Mouse (Mus musculus): Measurements from ENCODE around the gene Rab15. TPM values are rescaled to one million over a fixed set of nuclear protein-coding genes. Genes with fewer than 3 reads are reported as not detected.
"Not testable (repeated sequence)": the region's sequence is repeated elsewhere in the genome, so short reads cannot be mapped to it uniquely, and the experiment has no call there.

Gene Rab15
- total and polyA plus RNA-seq, 3 experiments: 2.7 to 22.7 TPM; not detected in 1

- Histone ChIP-seq H3K36me3 (ENCODE audit: control insufficient read depth in 1 of 2, insufficient read depth in 2 of 2, low read length in 2 of 2) (peaks cover 0 to 1% of the 10 kb centered on the region in 2 experiments; a peak in 1 of 4 replicates), H3K4me1 (ENCODE audit: control insufficient read depth in 1 of 2, insufficient read depth in 2 of 2, low read length in 2 of 2) (no peaks in the 10 kb centered on the region), H3K9ac (ENCODE audit: control insufficient read depth, low read depth, low read length, poor library complexity, severe bottlenecking) (no peak overlapping the region), H3K79me2 (ENCODE audit: control insufficient read depth, insufficient read depth, low read length, poor library complexity) (no peaks in the 10 kb centered on the region), H3K27me3 (ENCODE audit: control insufficient read depth in 1 of 2, insufficient read depth in 2 of 2, low read length in 2 of 2) (no peaks in the 10 kb centered on the region), H3K4me3 (ENCODE audit: control insufficient read depth in 1 of 2, insufficient read depth in 1 of 2, low read depth in 2 of 2, low read length in 2 of 2) (no peak overlapping the region), H3K9me3 (replicated peaks; ENCODE audit: insufficient read depth, low read length) (no peaks in the 10 kb centered on the region), H3K27ac (ENCODE audit: control insufficient read depth, low read depth, low read length) (no peak overlapping the region)
- no peak for DNase-seq (ENCODE audit: low read depth, low spot score)
- TF ChIP-seq ZMIZ1 (IDR thresholded peaks at IDR 0.05; ENCODE audit: low read depth, low read length) (no peak), NRF1 (IDR thresholded peaks at IDR 0.05; ENCODE audit: insufficient read depth, low read depth, low read length, poor library complexity, severe bottlenecking) (no peak), CHD2 (IDR thresholded peaks at IDR 0.05; ENCODE audit: low read length) (no peak), E2F4 (IDR thresholded peaks at IDR 0.05; ENCODE audit: borderline replicate concordance, low read depth, low read length) (no peak), POLR2AphosphoS2 (IDR thresholded peaks at IDR 0.05; ENCODE audit: low read length) (no peak), ELF1 (IDR thresholded peaks at IDR 0.05; ENCODE audit: low read depth, low read length) (no peak), MAZ (IDR thresholded peaks at IDR 0.05; ENCODE audit: low read depth, low read length) (no peak), TCF12 (IDR thresholded peaks at IDR 0.05; ENCODE audit: low read depth, low read length) (no peak), CTCF (IDR thresholded peaks at IDR 0.05 in 2 of 3, conservative IDR thresholded peaks at IDR 0.05 in 1 of 3; ENCODE audit: control insufficient read depth in 1 of 3, insufficient read depth in 1 of 3, low read depth in 2 of 3, low read length in 3 of 3, poor library complexity in 1 of 3, severe bottlenecking in 1 of 3) (no peak), MEF2A (IDR thresholded peaks at IDR 0.05; ENCODE audit: extremely low read depth, insufficient replicate concordance, low read depth, low read length, poor library complexity, severe bottlenecking) (no peak), GABPA (IDR thresholded peaks at IDR 0.05; ENCODE audit: low read depth, low read length) (no peak), USF1 (IDR thresholded peaks at IDR 0.05; ENCODE audit: low read depth, low read length) (no peak), UBTF (IDR thresholded peaks at IDR 0.05; ENCODE audit: borderline replicate concordance, insufficient read depth, low read depth, low read length) (no peak), KAT2A (conservative IDR thresholded peaks at IDR 0.05; ENCODE audit: low read depth, low read length) (no peak), MAFK (IDR thresholded peaks at IDR 0.05; ENCODE audit: borderline replicate concordance, low read depth, low read length) (no peak), TAL1 (IDR thresholded peaks at IDR 0.05; ENCODE audit: low read length) (no peak), MYC (IDR thresholded peaks at IDR 0.05; ENCODE audit: low read depth, low read length) (no peak), USF2 (IDR thresholded peaks at IDR 0.05; ENCODE audit: borderline replicate concordance in 1 of 2, insufficient read depth in 1 of 2, low read depth in 1 of 2, low read length in 2 of 2) (no peak)
Measured at GRCm38 (mm10) chr12:76865266-76865665, 42.6 kb upstream of the Rab15 start.

DNA sequence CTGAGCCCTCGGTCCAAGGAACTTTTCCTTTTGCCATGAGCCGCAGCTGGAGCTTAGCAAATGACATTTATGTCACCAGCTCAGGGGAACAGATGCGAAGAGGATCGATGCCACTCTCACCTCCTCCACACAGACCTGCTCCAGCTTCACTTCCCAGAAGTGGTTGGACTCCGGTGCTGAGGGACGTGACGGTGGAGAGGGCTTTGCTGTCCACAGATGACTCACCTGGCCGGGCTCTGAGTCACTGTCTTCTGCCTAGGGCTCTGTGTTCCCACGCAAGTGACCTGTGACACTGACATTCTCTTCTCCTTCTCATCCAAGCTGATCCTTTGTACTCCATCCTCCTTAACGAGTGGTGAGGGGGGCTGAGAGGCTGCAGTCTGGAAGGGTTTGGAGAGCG is 40.9 kb upstream of the Rab15 start:
- Histone ChIP-seq H3K36me3 (ENCODE audit: control insufficient read depth in 1 of 2, insufficient read depth in 2 of 2, low read length in 2 of 2) (peaks cover 0 to 1% of the 10 kb centered on the region in 2 experiments; a peak in 1 of 4 replicates), H3K27ac (ENCODE audit: control insufficient read depth, low read depth, low read length) (no peak overlapping the region), H3K4me3 (ENCODE audit: control insufficient read depth in 1 of 2, insufficient read depth in 1 of 2, low read depth in 2 of 2, low read length in 2 of 2) (no peak overlapping the region), H3K4me1 (ENCODE audit: control insufficient read depth in 1 of 2, insufficient read depth in 2 of 2, low read length in 2 of 2) (no peaks in the 10 kb centered on the region), H3K27me3 (ENCODE audit: control insufficient read depth in 1 of 2, insufficient read depth in 2 of 2, low read length in 2 of 2) (no peaks in the 10 kb centered on the region), H3K9me3 (replicated peaks; ENCODE audit: insufficient read depth, low read length) (0 out of 2 replicates have a peak, but pooled peaks cover 2% of the 10 kb centered on the region), H3K9ac (ENCODE audit: control insufficient read depth, low read depth, low read length, poor library complexity, severe bottlenecking) (no peak overlapping the region), H3K79me2 (ENCODE audit: control insufficient read depth, insufficient read depth, low read length, poor library complexity) (no peaks in the 10 kb centered on the region)
- no peak for DNase-seq (ENCODE audit: low read depth, low spot score)
- TF ChIP-seq MYB (IDR thresholded peaks at IDR 0.05; ENCODE audit: low read depth, low read length) (no peak), JUND (IDR thresholded peaks at IDR 0.05; ENCODE audit: low read depth, low read length) (no peak)

DNA sequence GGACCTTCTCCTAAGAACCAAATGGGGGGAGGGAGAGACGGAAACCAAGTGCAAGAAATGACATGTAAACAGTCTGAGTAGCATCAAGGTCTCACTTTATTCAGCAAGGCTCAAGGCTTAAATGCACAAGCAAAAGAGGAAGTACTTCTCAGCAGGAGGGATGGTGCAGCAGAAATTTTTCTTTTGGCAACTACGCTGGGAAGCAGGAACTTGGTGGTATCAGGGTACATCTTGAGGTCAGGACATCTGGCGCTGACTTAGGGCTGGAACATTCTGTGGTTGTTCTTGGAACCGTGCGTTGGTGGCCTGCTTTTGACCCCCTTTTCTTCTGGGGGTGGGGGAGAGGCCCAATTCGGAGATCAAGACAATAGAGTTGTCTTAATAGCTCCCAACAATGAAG is 36.1 kb upstream of the Rab15 start:
- not testable (repeated sequence) for H3K9me3 ChIP-seq (replicated peaks; ENCODE audit: insufficient read depth, low read length); H3K4me3 ChIP-seq (ENCODE audit: control insufficient read depth in 1 of 2, insufficient read depth in 1 of 2, low read depth in 2 of 2, low read length in 2 of 2); H3K9ac ChIP-seq (ENCODE audit: control insufficient read depth, low read depth, low read length, poor library complexity, severe bottlenecking); H3K79me2 ChIP-seq (ENCODE audit: control insufficient read depth, insufficient read depth, low read length, poor library complexity); H3K27me3 ChIP-seq (ENCODE audit: control insufficient read depth in 1 of 2, insufficient read depth in 2 of 2, low read length in 2 of 2); H3K4me1 ChIP-seq (ENCODE audit: control insufficient read depth in 1 of 2, insufficient read depth in 2 of 2, low read length in 2 of 2); H3K27ac ChIP-seq (ENCODE audit: control insufficient read depth, low read depth, low read length); H3K36me3 ChIP-seq (ENCODE audit: control insufficient read depth in 1 of 2, insufficient read depth in 2 of 2, low read length in 2 of 2)
- DNase-seq (ENCODE audit: low read depth, low spot score): peak; percentile 36
